Comparison of ENCODE assay signal across 9 mouse cellular contexts in genomic region chr6:29143608-29144007, GRCm38 (mm10). TPM values are rescaled to one million over a fixed set of nuclear protein-coding genes. Genes with fewer than 3 reads are reported as not detected.
DNase-seq lines count a peak whose midpoint lies in the region; ATAC-seq lines count a peak whose summit lies in the region.
"Had no signal": no experiment of that assay in that cellular context is flagged by ENCODE, and none has a peak within 500 bp of the region (broad histone marks: within the 10 kb centered on the region; RNA-seq: fewer than 3 reads in every experiment).

No protein-coding gene starts in this region.

- no peaks in the 10 kb centered on the region for H3K27me3 ChIP-seq in hindbrain, embryonic 10.5 days (ENCODE audit: insufficient read depth, poor library complexity, severe bottlenecking)
- H3K27me3 ChIP-seq in hindbrain, embryonic 12.5 days = no peaks in the 10 kb centered on the region
- no peaks in the 10 kb centered on the region for H3K27me3 ChIP-seq in forebrain, embryonic 14.5 days (replicated peaks; ENCODE audit: control insufficient read depth, insufficient read depth, low read length)
- H3K27me3 ChIP-seq: limb, embryonic 13.5 days had no signal

- no peaks in the 10 kb centered on the region for H3K9me3 ChIP-seq in hindbrain, embryonic 10.5 days
- H3K9me3 ChIP-seq in hindbrain, embryonic 12.5 days (replicated peaks) = no peaks in the 10 kb centered on the region
- H3K9me3 ChIP-seq in forebrain, embryonic 14.5 days (replicated peaks; ENCODE audit: control insufficient read depth, low read length) = no peaks in the 10 kb centered on the region
- H3K9me3 ChIP-seq: limb, embryonic 13.5 days had no signal

- peak; percentile 56 for DNase-seq in hindbrain, embryonic 10.5 days (ENCODE audit: low spot score)
- DNase-seq in CD4-positive, CD25-positive, alpha-beta regulatory T cell, adult 2 months (ENCODE audit: low read depth, low spot score) = peak; percentile 65
- DNase-seq in c-Kit-positive CD71-negative TER-119-negative erythroid progenitor cells, embryonic 14.5 days (ENCODE audit: low read depth) = peak; percentile 34
- peak; percentile 81 for DNase-seq in forebrain, embryonic 14.5 days (ENCODE audit: low spot score)
- DNase-seq in layer of hippocampus, adult 18-20 months (ENCODE audit: low spot score in 2 of 2) = peak; percentile 56 to 77
- DNase-seq in testis, postnatal 10 days (ENCODE audit: low spot score) = peak; percentile 83

- no peak for ATAC-seq in hindbrain, embryonic 12.5 days (ENCODE audit: low FRiP score)
- ATAC-seq in forebrain, embryonic 14.5 days = peak; percentile 76
- peak; percentile 51; the same call in 1 of the 2 replicates for ATAC-seq in megakaryocyte, adult 5-6 weeks (ENCODE audit: poor library complexity, severe bottlenecking)

- no peak overlapping the region for H3K9ac ChIP-seq in hindbrain, embryonic 12.5 days
- no peak overlapping the region for H3K9ac ChIP-seq in forebrain, embryonic 14.5 days (ENCODE audit: low read length)
- H3K9ac ChIP-seq: limb, embryonic 13.5 days had no signal

- no peaks in the 10 kb centered on the region for H3K4me1 ChIP-seq in hindbrain, embryonic 10.5 days (replicated peaks)
- H3K4me1 ChIP-seq in hindbrain, embryonic 12.5 days = no peaks in the 10 kb centered on the region
- H3K4me1 ChIP-seq in forebrain, embryonic 14.5 days (ENCODE audit: control insufficient read depth, insufficient read depth, low read length) = no peaks in the 10 kb centered on the region
- H3K4me1 ChIP-seq: limb, embryonic 13.5 days had no signal

- no peak overlapping the region for H3K4me2 ChIP-seq in hindbrain, embryonic 12.5 days (replicated peaks)
- no peak overlapping the region for H3K4me2 ChIP-seq in forebrain, embryonic 14.5 days (ENCODE audit: low read length)
- H3K4me2 ChIP-seq: limb, embryonic 13.5 days had no signal

- 46% methylated on average over 5 of the region's 5 CpGs for WGBS in hindbrain, embryonic 10.5 days
- WGBS in hindbrain, embryonic 12.5 days = 46% methylated on average over 5 of the region's 5 CpGs
- 35% methylated on average over 5 of the region's 5 CpGs for WGBS in forebrain, embryonic 14.5 days

- H3K4me3 ChIP-seq in hindbrain, embryonic 10.5 days = no peak overlapping the region
- no peak overlapping the region for H3K4me3 ChIP-seq in hindbrain, embryonic 12.5 days
- H3K4me3 ChIP-seq in forebrain, embryonic 14.5 days (ENCODE audit: low read depth, low read length) = no peak overlapping the region
- H3K4me3 ChIP-seq: limb, embryonic 13.5 days had no signal

- no peak overlapping the region for H3K27ac ChIP-seq in hindbrain, embryonic 10.5 days
- no peak overlapping the region for H3K27ac ChIP-seq in hindbrain, embryonic 12.5 days
- H3K27ac ChIP-seq in forebrain, embryonic 14.5 days (ENCODE audit: low read depth, low read length) = no peak overlapping the region
- H3K27ac ChIP-seq: limb, embryonic 13.5 days had no signal

- H3K36me3 ChIP-seq in hindbrain, embryonic 10.5 days = peaks cover 50% of the 10 kb centered on the region
- peaks cover 24% of the 10 kb centered on the region for H3K36me3 ChIP-seq in hindbrain, embryonic 12.5 days
- peaks cover 20% of the 10 kb centered on the region for H3K36me3 ChIP-seq in forebrain, embryonic 14.5 days (ENCODE audit: control insufficient read depth, insufficient read depth, low read length)

RNA-seq across cellular contexts. Expression of gene Rbm28, which starts 21.2 kb away (rescaled TPM):
- polyA plus RNA-seq in hindbrain, embryonic 10.5 days (2016; fragmentation: Nextera tagmentation; extraction: Ambion mirVana) = 39.3 and 48.9 TPM in 2 replicates
- 57.7 and 61.0 TPM in 2 replicates for polyA plus RNA-seq in hindbrain, embryonic 12.5 days (2016; fragmentation: Nextera tagmentation; extraction: Ambion mirVana)
- 34.3 and 36.6 TPM in 2 replicates for polyA plus RNA-seq in forebrain, embryonic 14.5 days (2014; fragmentation: Nextera tagmentation; extraction: Ambion mirVana)
- total RNA-seq in layer of hippocampus, adult 18-20 months (2021) = 10 to 100 TPM; 43.1 to 43.2 TPM
- total RNA-seq in megakaryocyte, adult 5-6 weeks (2015) = 29.2 and 29.6 TPM in 2 replicates
- total RNA-seq in megakaryocyte, adult 5-6 weeks (2017) = 27.3 and 33.9 TPM in 2 replicates

RNA-seq across cellular contexts. Expression of gene Prrt4, which starts 35.8 kb away (rescaled TPM):
- 1.1 and 1.6 TPM in 2 replicates for polyA plus RNA-seq in hindbrain, embryonic 10.5 days (2016; fragmentation: Nextera tagmentation; extraction: Ambion mirVana)
- 2.4 and 2.6 TPM in 2 replicates for polyA plus RNA-seq in hindbrain, embryonic 12.5 days (2016; fragmentation: Nextera tagmentation; extraction: Ambion mirVana)
- polyA plus RNA-seq in forebrain, embryonic 14.5 days (2014; fragmentation: Nextera tagmentation; extraction: Ambion mirVana) = 1.9 and 3.8 TPM in 2 replicates
- 1 to 10 TPM; 2.4 to 2.6 TPM for total RNA-seq in layer of hippocampus, adult 18-20 months (2021)
- total RNA-seq in megakaryocyte, adult 5-6 weeks (2015) = not detected in 2 replicates
- not detected in 2 replicates for total RNA-seq in megakaryocyte, adult 5-6 weeks (2017)
